Mouse (Mus musculus): ENCODE results near the gene Blm. TPM values are rescaled to one million over a fixed set of nuclear protein-coding genes. Genes with fewer than 3 reads are reported as not detected.
A peak's percentile ranks its signal among the peaks of the same experiment; 100 is the strongest.

The Blm gene
- polyA plus RNA-seq, 1 experiment = 1.1 TPM

- Histone ChIP-seq H3K4me1 (ENCODE audit: control insufficient read depth, insufficient read depth, insufficient read length) (peaks cover 12% of the 10 kb centered on the region), H3K36me3 (ENCODE audit: control insufficient read depth, insufficient read depth, low read length) (peaks cover 2% of the 10 kb centered on the region; the same call in 1 of the 2 replicates)
- TF ChIP-seq CTCF (IDR thresholded peaks at IDR 0.05; ENCODE audit: extremely low read depth, insufficient read depth, insufficient read length, insufficient replicate concordance) (no peak), POLR2A (IDR thresholded peaks at IDR 0.05; ENCODE audit: low read depth, low read length) (no peak)
Measured at GRCm38 (mm10) chr7:80457241-80457640, 77.7 kb downstream of the Blm start.

GRCm38 (mm10) chr7:80456327-80456726 is 78.6 kb downstream of the Blm start:
- TF ChIP-seq POLR2A (IDR thresholded peaks at IDR 0.05; ENCODE audit: low read depth, low read length) (no peak), CTCF (IDR thresholded peaks at IDR 0.05; ENCODE audit: extremely low read depth, insufficient read depth, insufficient read length, insufficient replicate concordance) (no peak)
- Histone ChIP-seq H3K4me1 (ENCODE audit: control insufficient read depth, insufficient read depth, insufficient read length) (peaks cover 12% of the 10 kb centered on the region), H3K36me3 (ENCODE audit: control insufficient read depth, insufficient read depth, low read length) (no peaks in the 10 kb centered on the region), H3K27me3 (ENCODE audit: control insufficient read depth, insufficient read depth, low read length) (no peaks in the 10 kb centered on the region), H3K4me3 (ENCODE audit: extremely low read depth, insufficient read depth, insufficient read length) (no peak overlapping the region), H3K27ac (ENCODE audit: insufficient read depth, low read length) (no peak overlapping the region)
- DNase-seq (ENCODE audit: low read depth in 1 of 2, low spot score in 2 of 2) = no peak
- 87% methylated on average over 6 of the region's 6 CpGs for WGBS

More at GRCm38 (mm10) chr7:80457241-80457640, 77.7 kb downstream of the Blm start:
- Histone ChIP-seq H3K27me3 (ENCODE audit: control insufficient read depth, insufficient read depth, low read length) (no peaks in the 10 kb centered on the region), H3K27ac (ENCODE audit: insufficient read depth, low read length) (no peak overlapping the region), H3K4me3 (ENCODE audit: extremely low read depth, insufficient read depth, insufficient read length) (no peak overlapping the region)
- DNase-seq (ENCODE audit: low read depth in 1 of 2, low spot score in 2 of 2) = no peak
- 74% methylated on average over 6 of the region's 6 CpGs for WGBS

- H3K4me3 ChIP-seq (ENCODE audit: extremely low read depth, insufficient read depth, insufficient read length) = no peak overlapping the region
- no peaks in the 10 kb centered on the region for H3K36me3 ChIP-seq (ENCODE audit: control insufficient read depth, insufficient read depth, low read length)
- H3K4me1 ChIP-seq (ENCODE audit: control insufficient read depth, insufficient read depth, insufficient read length) = peaks cover 12% of the 10 kb centered on the region
- TF ChIP-seq POLR2A (IDR thresholded peaks at IDR 0.05; ENCODE audit: low read depth, low read length) (no peak), CTCF (IDR thresholded peaks at IDR 0.05; ENCODE audit: extremely low read depth, insufficient read depth, insufficient read length, insufficient replicate concordance) (no peak)
- DNase-seq (ENCODE audit: low read depth in 1 of 2, low spot score in 2 of 2) = no peak
- WGBS = 37% methylated on average over 4 of the region's 4 CpGs
- H3K27ac ChIP-seq (ENCODE audit: insufficient read depth, low read length) = no peak overlapping the region; the same call in 1 of the 2 replicates
- no peaks in the 10 kb centered on the region for H3K27me3 ChIP-seq (ENCODE audit: control insufficient read depth, insufficient read depth, low read length)
Measured at GRCm38 (mm10) chr7:80455505-80456160, 79.3 kb downstream of the Blm start.

GRCm38 (mm10) chr7:80454786-80455185 is 80.1 kb downstream of the Blm start:
- Histone ChIP-seq H3K36me3 (ENCODE audit: control insufficient read depth, insufficient read depth, low read length) (no peaks in the 10 kb centered on the region), H3K4me1 (ENCODE audit: control insufficient read depth, insufficient read depth, insufficient read length) (peaks cover 12% of the 10 kb centered on the region), H3K27ac (ENCODE audit: insufficient read depth, low read length) (no peak overlapping the region), H3K4me3 (ENCODE audit: extremely low read depth, insufficient read depth, insufficient read length) (no peak overlapping the region), H3K27me3 (ENCODE audit: control insufficient read depth, insufficient read depth, low read length) (no peaks in the 10 kb centered on the region)
- no peak for TF ChIP-seq CTCF (IDR thresholded peaks at IDR 0.05; ENCODE audit: extremely low read depth, insufficient read depth, insufficient read length, insufficient replicate concordance)
- TF ChIP-seq POLR2A (IDR thresholded peaks at IDR 0.05; ENCODE audit: low read depth, low read length) = no peak
- 67% methylated on average over 2 of the region's 2 CpGs for WGBS
- DNase-seq (ENCODE audit: low read depth in 1 of 2, low spot score in 2 of 2) = no peak

GRCm38 (mm10) chr7:80453997-80454396 is 80.9 kb downstream of the Blm start:
- Histone ChIP-seq H3K27me3 (ENCODE audit: control insufficient read depth, insufficient read depth, low read length) (no peaks in the 10 kb centered on the region), H3K4me1 (ENCODE audit: control insufficient read depth, insufficient read depth, insufficient read length) (peaks cover 12% of the 10 kb centered on the region), H3K4me3 (ENCODE audit: extremely low read depth, insufficient read depth, insufficient read length) (no peak overlapping the region), H3K36me3 (ENCODE audit: control insufficient read depth, insufficient read depth, low read length) (no peaks in the 10 kb centered on the region), H3K27ac (ENCODE audit: insufficient read depth, low read length) (no peak overlapping the region; the same call in 1 of the 2 replicates)
- DNase-seq (ENCODE audit: low read depth in 1 of 2, low spot score in 2 of 2) = peak in 1 of 2 experiments; percentile 30
- TF ChIP-seq POLR2A (IDR thresholded peaks at IDR 0.05; ENCODE audit: low read depth, low read length) (no peak), CTCF (IDR thresholded peaks at IDR 0.05; ENCODE audit: extremely low read depth, insufficient read depth, insufficient read length, insufficient replicate concordance) (no peak)
- WGBS = 59% methylated on average over 5 of the region's 5 CpGs

GRCm38 (mm10) chr7:80453121-80453520 is 81.8 kb downstream of the Blm start:
- Histone ChIP-seq H3K4me1 (ENCODE audit: control insufficient read depth, insufficient read depth, insufficient read length) (peaks cover 12% of the 10 kb centered on the region), H3K27me3 (ENCODE audit: control insufficient read depth, insufficient read depth, low read length) (no peaks in the 10 kb centered on the region)
- 95% methylated on average over 3 of the region's 3 CpGs for WGBS

GRCm38 (mm10) chr7:80452241-80452640 is 82.7 kb downstream of the Blm start:
- Histone ChIP-seq H3K36me3 (ENCODE audit: control insufficient read depth, insufficient read depth, low read length) (no peaks in the 10 kb centered on the region), H3K27ac (ENCODE audit: insufficient read depth, low read length) (no peak overlapping the region), H3K4me3 (ENCODE audit: extremely low read depth, insufficient read depth, insufficient read length) (no peak overlapping the region), H3K4me1 (ENCODE audit: control insufficient read depth, insufficient read depth, insufficient read length) (peaks cover 12% of the 10 kb centered on the region), H3K27me3 (ENCODE audit: control insufficient read depth, insufficient read depth, low read length) (no peaks in the 10 kb centered on the region)
- 100% methylated on average over 5 of the region's 5 CpGs for WGBS
- no peak for DNase-seq (ENCODE audit: low read depth in 1 of 2, low spot score in 2 of 2)
- TF ChIP-seq CTCF (IDR thresholded peaks at IDR 0.05; ENCODE audit: extremely low read depth, insufficient read depth, insufficient read length, insufficient replicate concordance) = no peak
- TF ChIP-seq POLR2A (IDR thresholded peaks at IDR 0.05; ENCODE audit: low read depth, low read length) = no peak

More at GRCm38 (mm10) chr7:80453121-80453520, 81.8 kb downstream of the Blm start:
- Histone ChIP-seq H3K4me3 (ENCODE audit: extremely low read depth, insufficient read depth, insufficient read length) (no peak overlapping the region), H3K27ac (ENCODE audit: insufficient read depth, low read length) (no peak overlapping the region), H3K36me3 (ENCODE audit: control insufficient read depth, insufficient read depth, low read length) (no peaks in the 10 kb centered on the region)
- TF ChIP-seq CTCF (IDR thresholded peaks at IDR 0.05; ENCODE audit: extremely low read depth, insufficient read depth, insufficient read length, insufficient replicate concordance) (no peak), POLR2A (IDR thresholded peaks at IDR 0.05; ENCODE audit: low read depth, low read length) (no peak)
- no peak for DNase-seq (ENCODE audit: low read depth in 1 of 2, low spot score in 2 of 2)
